Mouse (Mus musculus) macrophage (primary cell): ENCODE measurements around the gene Cyp2w1. TPM values are rescaled to one million over a fixed set of nuclear protein-coding genes. Genes with fewer than 3 reads are reported as not detected.

Experiments
- H3K27ac ChIP-seq: fragments of 350-480 bp; formaldehyde crosslinking; 2 replicates; pipeline ENCODE4 v1.9.0; 2021
- H3K36me3 ChIP-seq: fragments of 350-480 bp; formaldehyde crosslinking; 2 replicates; pipeline ENCODE4 v1.9.0; 2021; ENCODE audit errors: inconsistent target
- H3K4me3 ChIP-seq: fragments of 350-480 bp; formaldehyde crosslinking; 2 replicates; pipeline ENCODE4 v1.9.0; 2021; ENCODE audit errors: inconsistent target
- H3K79me2 ChIP-seq: fragments of 350-480 bp; formaldehyde crosslinking; 2 replicates; pipeline ENCODE4 v1.9.0; 2021; ENCODE audit errors: inconsistent target
- WGBS: methylation state at CpG from one replicate; pipeline ENCODE4 v1.1.7; 2026; ENCODE audit warnings: inconsistent platforms; ENCODE audit not compliant: missing documents; 5-methylcytosine and 5-hydroxymethylcytosine counted together
- polyA plus RNA-seq: library from polyadenylated mRNA; stranded (reverse); fragments of 250-400 nt; gene quantifications from 3 replicates; pipeline ENCODE4 v1.2.4, GENCODE M21; 2018; ENCODE audit warnings: inconsistent platforms

Gene Cyp2w1
- polyA plus RNA-seq, 1 experiment from 2014 or later: not detected

- Histone ChIP-seq H3K79me2 (peaks cover 63% of the 10 kb centered on the region), H3K27ac (peak overlapping the region; percentile 97), H3K36me3 (no peaks in the 10 kb centered on the region; the same call in 1 of the 2 replicates), H3K4me3 (peak overlapping the region; percentile 67)
- WGBS: 9% methylated on average over 7 of the region's 7 CpGs
Measured at GRCm38 (mm10) chr5:139405478-139405877, 53.1 kb downstream of the Cyp2w1 start.

- 34% methylated on average over 3 of the region's 3 CpGs for WGBS
- H3K79me2 ChIP-seq: peaks cover 63% of the 10 kb centered on the region
- H3K27ac ChIP-seq: peak overlapping the region; percentile 97
- peak overlapping the region; percentile 67 for H3K4me3 ChIP-seq
- no peaks in the 10 kb centered on the region; the same call in 1 of the 2 replicates for H3K36me3 ChIP-seq
Measured at GRCm38 (mm10) chr5:139405953-139406352, 53.5 kb downstream of the Cyp2w1 start.

Other genes with a start within 250 kb of the Cyp2w1 start
- gene Prkar1b, start 202.6 kb upstream of the Cyp2w1 start, polyA plus RNA-seq: 0.75 to 1.0 TPM (median 0.89 TPM) in 3 replicates
- 6.4 to 10.6 TPM (median 7.0 TPM) in 3 replicates for gene Dnaaf5, start 202.4 kb upstream of the Cyp2w1 start, polyA plus RNA-seq
- gene Sun1, start 152.0 kb upstream of the Cyp2w1 start, polyA plus RNA-seq: 7.6 to 17.2 TPM (median 10.7 TPM) in 3 replicates
- gene Get4, start 100.3 kb upstream of the Cyp2w1 start, polyA plus RNA-seq: 20.1 to 39.0 TPM (median 34.2 TPM) in 3 replicates
- 40.4 to 55.9 TPM (median 47.4 TPM) in 3 replicates for gene Adap1, start 27.0 kb upstream of the Cyp2w1 start, polyA plus RNA-seq
- 15.7 to 21.8 TPM (median 18.8 TPM) in 3 replicates for gene Cox19, start 1.2 kb upstream of the Cyp2w1 start, polyA plus RNA-seq
- 14.0 to 34.3 TPM (median 20.6 TPM) in 3 replicates for gene Gpr146, start 25.1 kb downstream of the Cyp2w1 start, polyA plus RNA-seq
- gene C130050O18Rik, start 52.7 kb downstream of the Cyp2w1 start, polyA plus RNA-seq: 3.5 to 9.1 TPM (median 7.6 TPM) in 3 replicates
- not detected in 3 replicates for gene Gper1, start 70.5 kb downstream of the Cyp2w1 start, polyA plus RNA-seq
- gene 3110082I17Rik, start 107.9 kb downstream of the Cyp2w1 start, polyA plus RNA-seq: 12.7 to 32.4 TPM (median 24.1 TPM) in 3 replicates
- gene Zfand2a, start 131.9 kb downstream of the Cyp2w1 start, polyA plus RNA-seq: 68.1 to 90.9 TPM (median 76.5 TPM) in 3 replicates
- not detected in 3 replicates for gene Uncx, start 190.9 kb downstream of the Cyp2w1 start, polyA plus RNA-seq